Mouse (Mus musculus): ENCODE results near the gene Fgf3.
"Not testable (repeated sequence)": the region's sequence is repeated elsewhere in the genome, so short reads cannot be mapped to it uniquely, and the experiment has no call there.

Fgf3 gene

GRCm38 (mm10) chr7:144858702-144859101, 20.8 kb downstream of the Fgf3 start:
- DNase-seq: no peak

- no peak for DNase-seq
These were observed 23.3 kb downstream of the Fgf3 start for GRCm38 (mm10) chr7:144861056-144861768.

GRCm38 (mm10) chr7:144861769-144862070, 23.8 kb downstream of the Fgf3 start:
- no peak for DNase-seq

GRCm38 (mm10) chr7:144862126-144862525, 24.2 kb downstream of the Fgf3 start:
- DNase-seq: no peak

GRCm38 (mm10) chr7:144862712-144863111, 24.8 kb downstream of the Fgf3 start:
- no peak for DNase-seq

- DNase-seq: no peak
These were observed 25.3 kb downstream of the Fgf3 start for GRCm38 (mm10) chr7:144863196-144863595.

GRCm38 (mm10) chr7:144864160-144864670, 26.3 kb downstream of the Fgf3 start:
- DNase-seq: no peak

- DNase-seq: no peak
These were observed 29.3 kb downstream of the Fgf3 start for GRCm38 (mm10) chr7:144867161-144867560.

- no peak for DNase-seq
These were observed 29.7 kb downstream of the Fgf3 start for GRCm38 (mm10) chr7:144867602-144868001.

GRCm38 (mm10) chr7:144872420-144872819, 34.5 kb downstream of the Fgf3 start:
- no peak for DNase-seq

GRCm38 (mm10) chr7:144873160-144873559, 35.3 kb downstream of the Fgf3 start:
- no peak for DNase-seq

- no peak for DNase-seq
These were observed 36.3 kb downstream of the Fgf3 start for GRCm38 (mm10) chr7:144874226-144874625.

- DNase-seq: no peak
These were observed 40.5 kb downstream of the Fgf3 start for GRCm38 (mm10) chr7:144878401-144878800.

- DNase-seq: no peak
These were observed 45.2 kb downstream of the Fgf3 start for GRCm38 (mm10) chr7:144883106-144883505.

- no peak for DNase-seq
These were observed 49.8 kb downstream of the Fgf3 start for GRCm38 (mm10) chr7:144887672-144888071.

GRCm38 (mm10) chr7:144888564-144889299, 50.8 kb downstream of the Fgf3 start:
- no peak for DNase-seq

GRCm38 (mm10) chr7:144890661-144891060, 52.8 kb downstream of the Fgf3 start:
- DNase-seq: not testable (repeated sequence)

- no peak for DNase-seq
These were observed 54.0 kb downstream of the Fgf3 start for GRCm38 (mm10) chr7:144891863-144892262.

GRCm38 (mm10) chr7:144892322-144892721, 54.4 kb downstream of the Fgf3 start:
- DNase-seq: no peak
